Mouse (Mus musculus) layer of hippocampus, adult 2 months (tissue): ENCODE data around the gene Gm14597. TPM values are rescaled to one million over a fixed set of nuclear protein-coding genes. Genes with fewer than 3 reads are reported as not detected.
"Not testable (repeated sequence)": the region's sequence is repeated elsewhere in the genome, so short reads cannot be mapped to it uniquely, and the experiment has no call there.

Source experiments
- DNase-seq, 2 experiments: peaks; one replicate each; pipeline ENCODE4 v3.0.0; 2022; ENCODE audit warnings: low spot score in 2 of 2
- H3K27ac ChIP-seq: fragments of 200-600 bp; 2 replicates; pipeline ENCODE4 v1.8.1; 2022
- H3K4me3 ChIP-seq: fragments of 200-600 bp; 2 replicates; pipeline ENCODE4 v1.8.1; 2022; ENCODE audit warnings: mild to moderate bottlenecking
- CTCF ChIP-seq: fragments of 200-600 bp; conservative IDR thresholded peaks from 2 replicates; pipeline ENCODE4 v1.8.1; 2022; ENCODE audit warnings: antibody characterized with exemption, mild to moderate bottlenecking, moderate library complexity
- long read RNA-seq, 2 experiments: library from polyadenylated mRNA; stranded (forward); transcript quantifications; one replicate each; pipeline ENCODE4 v2.0.0; 2021; ENCODE audit warnings: borderline mapping rate in 2 of 2
- total RNA-seq, 2 experiments: library from RNA; stranded (reverse); gene quantifications; 2 replicates each; pipeline ENCODE4 v1.2.3; 2021

Gene Gm14597
- total RNA-seq = under 1 TPM in 1 of 2 experiments, not detected in 1; 0.71 TPM
- long read RNA-seq, experiment 1 = 0 reads
- long read RNA-seq, experiment 2 = 0 reads

GRCm38 (mm10) chrX:53608879-53609278 lies at the start of gene Gm14597:
Gene Gm14597, minus strand, starts transcription at chrX:53608979.
- not testable (repeated sequence) for DNase-seq
- Histone ChIP-seq H3K27ac (peak within 1 kb of the TSS; percentile 91), H3K4me3 (peak within 1 kb of the TSS; percentile 64)

GRCm38 (mm10) chrX:53652917-53653316 lies 44.1 kb upstream of the Gm14597 start:
- not testable (repeated sequence) for H3K27ac ChIP-seq, H3K4me3 ChIP-seq, DNase-seq

- no peak for TF ChIP-seq CTCF
Measured at GRCm38 (mm10) chrX:53645885-53646284, 37.1 kb upstream of the Gm14597 start.

GRCm38 (mm10) chrX:53642980-53643961 lies 34.5 kb upstream of the Gm14597 start, which contains the start of gene Rtl8a:
Gene Rtl8a, minus strand, starts transcription at chrX:53643682.
- DNase-seq = peak; percentile 40 to 66
- Histone ChIP-seq H3K27ac (peak within 1 kb of the TSS; percentile 39; the same call in 1 of the 2 replicates), H3K4me3 (peak within 1 kb of the TSS; percentile 38)

More at GRCm38 (mm10) chrX:53645885-53646284, 37.1 kb upstream of the Gm14597 start:
- no peak for DNase-seq
- no peak overlapping the region for H3K4me3 ChIP-seq
- H3K27ac ChIP-seq = no peak overlapping the region

- not testable (repeated sequence) for DNase-seq, H3K27ac ChIP-seq
- peak overlapping the region; percentile 31; the same call in 1 of the 2 replicates for H3K4me3 ChIP-seq
Measured at GRCm38 (mm10) chrX:53642604-53642979, 33.8 kb upstream of the Gm14597 start.

GRCm38 (mm10) chrX:53638107-53638506 lies 29.3 kb upstream of the Gm14597 start:
- not testable (repeated sequence) for DNase-seq, H3K4me3 ChIP-seq, H3K27ac ChIP-seq

- not testable (repeated sequence) for DNase-seq
Measured at GRCm38 (mm10) chrX:53611395-53611794, 2.6 kb upstream of the Gm14597 start.

GRCm38 (mm10) chrX:53610571-53610970 lies 1.8 kb upstream of the Gm14597 start:
- peak; percentile 65 to 83 for DNase-seq
- Histone ChIP-seq H3K4me3 (no peak overlapping the region), H3K27ac (no peak overlapping the region)
- TF ChIP-seq CTCF = peak; percentile 82

More at GRCm38 (mm10) chrX:53611395-53611794, 2.6 kb upstream of the Gm14597 start:
- not testable (repeated sequence) for H3K4me3 ChIP-seq, H3K27ac ChIP-seq

GRCm38 (mm10) chrX:53608122-53608813 lies 511 bp downstream of the Gm14597 start:
- DNase-seq = peak in 1 of 2 experiments; percentile 12
- Histone ChIP-seq H3K27ac (peak overlapping the region; percentile 91), H3K4me3 (peak overlapping the region; percentile 64)
- no peak for TF ChIP-seq CTCF

- DNase-seq = peak; percentile 74 to 82
- Histone ChIP-seq H3K4me3 (peak within 1 kb of the TSS; percentile 64), H3K27ac (peak within 1 kb of the TSS; percentile 91)
- TF ChIP-seq CTCF = 0 out of 2 replicates have a peak, but pooled peaks have one; percentile 2
Measured at GRCm38 (mm10) chrX:53607242-53608121, 1.3 kb downstream of the Gm14597 start, which contains the start of gene Rtl8c. Gene Rtl8c, plus strand, starts transcription at chrX:53608032.

GRCm38 (mm10) chrX:53606176-53606575 lies 2.6 kb downstream of the Gm14597 start:
- DNase-seq, H3K4me3 ChIP-seq, H3K27ac ChIP-seq: not testable (repeated sequence)

GRCm38 (mm10) chrX:53599993-53600392 lies 8.8 kb downstream of the Gm14597 start:
- peak in 1 of 2 experiments; percentile 65 for DNase-seq
- H3K27ac ChIP-seq, H3K4me3 ChIP-seq: not testable (repeated sequence)
- TF ChIP-seq CTCF = peak; percentile 70

GRCm38 (mm10) chrX:53583404-53583803 lies 25.4 kb downstream of the Gm14597 start:
- H3K27ac ChIP-seq, H3K4me3 ChIP-seq, DNase-seq: not testable (repeated sequence)

- not testable (repeated sequence) for DNase-seq, H3K27ac ChIP-seq, H3K4me3 ChIP-seq
Measured at GRCm38 (mm10) chrX:53581407-53581806, 27.4 kb downstream of the Gm14597 start.
